Mouse (Mus musculus): ENCODE measurements around the gene Tmem178b.

DNA sequence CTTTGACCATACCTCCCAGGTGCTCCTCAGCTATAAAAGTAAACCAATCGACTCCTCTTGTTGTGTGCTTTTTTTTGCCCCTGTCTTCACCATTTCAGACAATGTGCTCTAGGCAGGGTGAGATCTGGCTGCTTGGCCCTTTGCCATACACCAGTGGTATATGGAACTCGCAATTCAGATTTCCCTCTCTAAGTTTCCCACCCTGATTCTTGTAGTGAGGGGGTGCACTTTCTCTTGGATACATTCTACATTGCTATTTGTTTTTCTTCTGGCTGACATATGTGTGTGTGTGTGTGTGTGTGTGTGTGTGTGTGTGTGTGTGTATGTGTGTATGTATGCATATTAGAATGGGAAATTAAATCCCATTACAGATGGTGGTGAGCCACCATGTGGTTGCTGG lies 191.3 kb downstream of the Tmem178b start:
- no peak for TF ChIP-seq CTCF (IDR thresholded peaks at IDR 0.05; ENCODE audit: low read depth, low read length)
- TF ChIP-seq POLR2A (IDR thresholded peaks at IDR 0.05; ENCODE audit: insufficient read depth, low read length), result no peak
- TF ChIP-seq EP300 (IDR thresholded peaks at IDR 0.05; ENCODE audit: insufficient read depth, low read depth, low read length), result no peak

Measured in ES-Bruce4 (cell line).